Mouse (Mus musculus) lung, embryonic 14.5 days (tissue): Measurements from ENCODE around the gene Tmem160. TPM values are rescaled to one million over a fixed set of nuclear protein-coding genes. Genes with fewer than 3 reads are reported as not detected.

Experiments used
- ATAC-seq: fragments of 200-750 bp; cut with Nextera tagmentation; 2 replicates; pipeline ENCODE4 v1.8.0; 2017; ENCODE audit warnings: mild to moderate bottlenecking, moderate TSS enrichment, moderate library complexity; ENCODE audit not compliant: insufficient read depth
- DNase-seq: peaks from one replicate; pipeline ENCODE4 v3.0.0-alpha.2; 2015
- H3K27ac ChIP-seq: fragments of 300-500 bp; sonication (generic); 2 replicates; pipeline ENCODE4 v1.5.1; 2014; ENCODE audit warnings: low read depth, mild to moderate bottlenecking, moderate library complexity
- H3K27me3 ChIP-seq: fragments of 300-500 bp; sonication (generic); 2 replicates; pipeline ENCODE4 v1.6.1; 2014; ENCODE audit warnings: low read length, control low read depth; ENCODE audit not compliant: insufficient read depth
- H3K36me3 ChIP-seq: fragments of 300-500 bp; sonication (generic); 2 replicates; pipeline ENCODE4 v1.6.1; 2014; ENCODE audit warnings: control low read depth; ENCODE audit not compliant: insufficient read depth
- H3K4me1 ChIP-seq: fragments of 300-500 bp; sonication (generic); 2 replicates; pipeline ENCODE4 v1.6.1; 2014; ENCODE audit warnings: antibody characterized with exemption, control low read depth; ENCODE audit not compliant: insufficient read depth
- H3K4me2 ChIP-seq: fragments of 300-500 bp; sonication (generic); 2 replicates; pipeline ENCODE4 v1.6.1; 2014; ENCODE audit warnings: mild to moderate bottlenecking
- H3K4me3 ChIP-seq: fragments of 300-500 bp; sonication (generic); 2 replicates; pipeline ENCODE4 v1.5.1; 2014; ENCODE audit warnings: low read depth, low read length
- H3K9ac ChIP-seq: fragments of 300-500 bp; sonication (generic); 2 replicates; pipeline ENCODE4 v1.6.1; 2014
- H3K9me3 ChIP-seq: fragments of 300-500 bp; sonication (generic); 2 replicates; pipeline ENCODE4 v1.6.1; 2016; ENCODE audit warnings: low read depth, low read length, control low read depth
- CTCF ChIP-seq: IDR thresholded peaks from 2 replicates; pipeline ENCODE4 v1.5.1; 2016; ENCODE audit warnings: antibody characterized with exemption, low read depth
- WGBS: fragments of 180-500 bp; shearing (Covaris S2); extraction: QIAGEN DNeasy Blood & Tissue Kit; methylation state at CpG from one replicate; pipeline ENCODE4 v1.1.7; 2014; 5-methylcytosine and 5-hydroxymethylcytosine counted together
- polyA plus RNA-seq: library from polyadenylated mRNA; unstranded; fragments of >200 nt; fragmentation: Nextera tagmentation; extraction: Ambion mirVana; gene quantifications from 2 replicates; pipeline ENCODE4 v1.2.1, GENCODE M21; 2014

Tmem160 gene
- 40.4 and 46.1 TPM in 2 replicates for polyA plus RNA-seq

DNA sequence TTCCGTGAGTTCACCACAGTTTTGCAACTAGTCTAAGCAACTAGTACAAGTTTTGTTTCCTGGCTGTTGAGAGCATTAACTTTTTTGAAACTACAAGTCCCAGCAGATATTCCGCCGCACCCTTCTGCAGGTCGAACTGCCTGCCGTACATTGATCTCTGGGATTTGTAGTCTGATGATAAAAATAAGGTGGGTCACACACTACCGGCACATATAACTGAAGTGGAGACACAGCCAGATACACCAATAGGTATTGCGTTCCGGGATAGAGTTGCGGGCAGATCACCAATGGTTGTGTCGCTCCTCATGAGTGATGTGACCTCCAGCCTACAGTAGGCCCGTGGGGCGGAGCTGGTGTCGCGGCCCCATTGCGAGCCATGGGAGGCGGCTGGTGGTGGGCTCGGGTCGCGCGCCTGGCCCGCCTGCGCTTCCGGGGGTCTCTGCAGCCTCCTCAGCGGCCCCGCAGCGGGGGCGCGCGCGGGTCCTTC lies at the start of gene Tmem160:
TSS of gene Tmem160 (plus strand) at position 193 of the 487 bp plus-strand sequence.
- Histone ChIP-seq H3K4me3 (peak within 1 kb of the TSS; percentile 77), H3K36me3 (peaks cover 3% of the 10 kb centered on the region; the same call in 1 of the 2 replicates), H3K9me3 (no peaks in the 10 kb centered on the region), H3K27me3 (no peaks in the 10 kb centered on the region), H3K4me2 (peak within 1 kb of the TSS; percentile 96), H3K4me1 (0 out of 2 replicates have a peak, but pooled peaks cover 4% of the 10 kb centered on the region), H3K9ac (peak within 1 kb of the TSS; percentile 68), H3K27ac (peak within 1 kb of the TSS; percentile 63; the same call in 1 of the 2 replicates)
- DNase-seq = peak; percentile 91
- ATAC-seq = peak; percentile 99
- 1% methylated on average over 30 of the region's 30 CpGs for WGBS
- TF ChIP-seq CTCF = no peak

DNA sequence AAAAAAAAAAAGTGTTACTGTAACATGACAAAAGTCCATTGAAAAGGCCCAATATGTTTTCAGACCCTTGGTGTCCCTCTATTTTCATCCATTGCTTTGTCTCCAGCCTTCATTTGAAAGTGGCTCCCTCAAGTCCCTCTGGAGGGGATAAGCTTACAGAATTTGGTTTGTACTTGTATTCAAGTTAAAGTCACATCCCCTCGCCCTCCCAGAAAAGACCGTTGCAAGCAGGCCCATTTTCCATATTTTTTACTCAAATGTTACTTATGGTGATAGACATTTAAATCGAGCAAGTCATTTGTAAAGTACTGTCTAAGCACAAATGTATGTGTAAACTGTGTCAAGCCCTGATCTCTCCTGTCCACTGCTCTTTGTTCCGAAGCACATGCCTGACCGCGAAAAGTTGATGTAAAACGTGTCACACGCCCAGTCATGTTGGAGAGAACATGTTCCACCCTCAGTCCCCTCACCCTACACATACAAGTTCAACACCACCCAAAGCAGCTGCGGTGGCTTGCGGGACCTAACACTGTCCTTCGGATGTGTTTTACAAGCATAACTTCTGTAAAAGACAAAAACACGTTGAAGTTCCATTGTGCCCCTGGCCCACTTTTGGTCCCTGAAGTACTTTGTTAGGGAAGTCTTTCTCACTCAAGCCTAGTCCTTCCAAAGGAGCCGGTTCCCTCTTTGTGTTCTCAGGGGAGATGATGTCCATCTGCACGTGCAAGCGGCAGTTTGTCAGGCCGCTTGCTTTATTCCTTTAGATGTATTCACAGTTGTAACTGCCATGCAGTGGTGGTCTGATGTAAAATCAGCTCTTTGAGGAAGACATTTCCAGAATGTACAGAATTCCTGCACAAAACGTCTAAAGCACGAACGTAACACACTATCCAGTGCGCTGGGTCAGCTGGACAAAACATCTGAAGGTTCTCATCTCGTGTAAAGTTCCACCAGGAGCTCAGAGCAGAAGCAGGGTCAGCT lies 49.3 kb upstream of the Tmem160 start:
- Histone ChIP-seq H3K4me3 (peak overlapping the region; percentile 57), H3K9me3 (no peaks in the 10 kb centered on the region), H3K4me1 (peaks cover 31% of the 10 kb centered on the region), H3K27ac (peak overlapping the region; percentile 100), H3K36me3 (peaks cover 11% of the 10 kb centered on the region; the same call in 1 of the 2 replicates), H3K9ac (peak overlapping the region; percentile 100), H3K27me3 (no peaks in the 10 kb centered on the region), H3K4me2 (peak overlapping the region; percentile 99)
- TF ChIP-seq CTCF = no peak
- ATAC-seq = no peak
- WGBS = 16% methylated on average over 21 of the region's 21 CpGs
- DNase-seq = peak; percentile 71

DNA sequence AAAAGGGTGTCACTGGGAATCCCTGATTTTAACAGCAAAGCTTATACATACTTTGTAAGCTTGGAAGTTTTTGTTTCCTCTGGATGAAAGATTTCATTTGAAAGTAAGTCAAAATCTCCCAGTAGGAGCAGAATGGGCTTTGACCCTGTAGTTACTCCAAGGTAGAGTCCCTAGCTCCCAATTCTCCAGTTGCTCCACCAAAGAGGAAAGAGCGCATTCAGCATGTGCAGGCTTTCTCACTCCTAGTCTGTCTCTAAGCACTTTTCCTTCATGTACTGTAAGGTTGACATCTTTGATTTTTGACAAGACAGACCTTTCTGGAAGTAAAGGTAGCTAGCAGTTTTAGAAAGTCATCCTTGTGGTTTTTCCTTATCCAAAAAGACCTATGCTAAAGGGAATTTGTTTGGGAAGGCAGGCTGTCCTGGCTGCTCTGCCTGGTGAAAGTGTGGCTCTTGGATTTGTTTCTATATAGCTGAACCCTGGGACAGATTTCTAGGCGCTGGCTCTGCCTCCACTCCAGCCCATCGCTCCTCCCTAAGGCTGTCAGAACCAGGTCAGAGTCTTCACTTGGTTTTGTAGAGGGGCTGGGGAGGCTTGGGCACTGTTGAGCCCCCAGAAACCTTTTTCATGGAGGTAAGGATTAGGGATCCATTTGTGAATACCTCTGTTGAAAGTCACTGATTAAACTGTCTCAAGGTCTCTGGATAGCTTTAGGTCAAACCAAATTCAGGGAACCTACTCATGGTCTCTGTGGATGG lies 48.1 kb upstream of the Tmem160 start:
- H3K4me2 ChIP-seq = peak overlapping the region; percentile 99
- no peaks in the 10 kb centered on the region for H3K9me3 ChIP-seq
- WGBS = 57% methylated on average over 3 of the region's 3 CpGs
- no peak for TF ChIP-seq CTCF
- H3K27me3 ChIP-seq = no peaks in the 10 kb centered on the region
- H3K4me1 ChIP-seq = peaks cover 25% of the 10 kb centered on the region
- peak overlapping the region; percentile 17; the same call in 1 of the 2 replicates for H3K4me3 ChIP-seq
- DNase-seq (peak; percentile 29), ATAC-seq (no peak)
- H3K9ac ChIP-seq = peak overlapping the region; percentile 33
- H3K27ac ChIP-seq = peak overlapping the region; percentile 100
- peaks cover 16% of the 10 kb centered on the region; the same call in 1 of the 2 replicates for H3K36me3 ChIP-seq

DNA sequence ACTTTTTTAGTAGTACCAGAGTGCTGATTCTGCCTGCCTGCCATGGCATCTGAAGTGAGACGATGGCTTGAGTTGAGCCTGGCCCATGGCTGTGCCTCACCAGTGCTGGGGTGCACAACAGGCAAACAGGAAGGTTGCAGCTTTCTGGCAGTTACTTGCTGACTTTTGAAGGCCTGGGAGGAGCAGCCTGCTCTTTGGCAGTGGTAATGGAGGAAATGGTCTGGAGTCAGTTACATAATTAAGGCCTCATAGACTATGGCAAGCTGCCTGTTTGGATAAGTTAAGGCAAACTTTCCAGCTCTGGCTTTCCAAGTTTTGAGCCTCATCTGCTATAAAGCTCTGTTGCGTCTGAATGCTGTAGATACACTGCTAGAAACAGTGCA lies 47.5 kb upstream of the Tmem160 start:
- Histone ChIP-seq H3K4me1 (peaks cover 25% of the 10 kb centered on the region), H3K27me3 (no peaks in the 10 kb centered on the region), H3K4me2 (peak overlapping the region; percentile 99), H3K9me3 (no peaks in the 10 kb centered on the region), H3K36me3 (peaks cover 18% of the 10 kb centered on the region; the same call in 1 of the 2 replicates), H3K4me3 (peak overlapping the region; percentile 17), H3K27ac (peak overlapping the region; percentile 100), H3K9ac (peak overlapping the region; percentile 33)
- no peak for TF ChIP-seq CTCF
- WGBS = 50% methylated on average over 2 of the region's 2 CpGs
- ATAC-seq = no peak
- peak; percentile 83 for DNase-seq

DNA sequence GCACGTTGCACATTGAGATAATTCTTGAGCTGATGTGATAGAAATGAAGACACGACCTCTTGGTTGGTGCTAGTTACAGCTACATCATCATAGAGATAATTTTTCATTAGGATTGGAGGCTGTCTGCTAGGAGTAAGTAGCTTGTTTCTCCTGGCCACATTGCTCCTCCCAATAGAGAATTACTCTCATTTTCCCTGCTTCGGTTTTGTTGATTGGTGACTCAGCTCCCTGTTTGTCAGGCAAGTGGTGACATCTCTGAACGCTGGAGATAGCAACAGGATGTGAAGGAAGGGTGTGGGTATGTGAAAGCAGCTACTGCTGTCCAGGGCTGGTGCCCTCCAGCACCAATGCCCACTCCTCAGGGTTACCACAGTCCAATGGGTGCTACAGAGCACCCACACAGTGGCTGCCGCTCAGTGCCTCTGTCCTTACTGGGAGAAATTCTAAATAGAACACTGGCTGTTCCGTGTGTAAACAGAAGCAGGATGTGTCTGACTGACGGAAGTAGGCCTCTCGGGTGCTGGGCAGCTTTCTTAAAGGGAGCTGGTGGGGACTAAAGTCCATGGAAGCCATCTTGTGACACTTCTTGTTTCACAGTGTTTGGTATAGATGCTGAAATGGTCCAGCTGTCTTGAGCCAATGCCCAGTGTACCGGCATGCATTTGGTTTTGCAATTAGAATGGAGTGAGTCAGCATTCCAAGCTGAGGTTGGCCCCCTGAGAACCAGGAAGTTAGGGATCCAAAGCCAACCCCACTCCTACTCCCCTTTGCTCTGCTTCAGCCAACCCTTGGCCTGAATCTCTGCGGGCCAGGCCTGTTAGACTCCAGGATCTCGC lies 46.8 kb upstream of the Tmem160 start:
- peaks cover 25% of the 10 kb centered on the region; the same call in 1 of the 2 replicates for H3K36me3 ChIP-seq
- no peaks in the 10 kb centered on the region for H3K27me3 ChIP-seq
- peak overlapping the region; percentile 33 for H3K9ac ChIP-seq
- H3K4me3 ChIP-seq = peak overlapping the region; percentile 17
- 20% methylated on average over 11 of the region's 11 CpGs for WGBS
- peak overlapping the region; percentile 99 for H3K4me2 ChIP-seq
- DNase-seq (peak; percentile 94), ATAC-seq (peak; percentile 77)
- peaks cover 25% of the 10 kb centered on the region for H3K4me1 ChIP-seq
- no peak for TF ChIP-seq CTCF
- H3K9me3 ChIP-seq = no peaks in the 10 kb centered on the region
- peak overlapping the region; percentile 100 for H3K27ac ChIP-seq

DNA sequence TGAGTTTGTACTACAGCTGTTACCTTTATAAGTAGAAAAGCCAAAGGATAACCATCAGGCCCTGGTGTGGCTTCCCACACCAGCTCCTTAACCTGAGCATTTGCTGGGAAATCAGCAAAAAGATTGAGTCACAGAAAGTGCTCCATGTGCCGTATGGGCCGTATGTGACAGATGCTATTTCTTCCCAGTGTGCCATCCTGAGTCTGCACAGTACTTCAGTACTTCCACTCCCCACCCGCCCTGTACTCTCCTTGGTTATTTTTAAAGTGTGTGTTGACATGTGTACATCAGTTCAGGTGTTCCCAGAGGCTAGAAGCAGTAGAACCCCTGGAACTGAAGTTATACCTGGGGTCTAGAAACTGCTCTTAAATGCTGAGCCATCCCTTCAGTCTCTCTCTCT lies 45.6 kb upstream of the Tmem160 start:
- Histone ChIP-seq H3K9me3 (no peaks in the 10 kb centered on the region), H3K27me3 (no peaks in the 10 kb centered on the region), H3K9ac (no peak overlapping the region), H3K27ac (no peak overlapping the region), H3K4me1 (peaks cover 25% of the 10 kb centered on the region), H3K36me3 (peaks cover 28% of the 10 kb centered on the region; the same call in 1 of the 2 replicates), H3K4me3 (no peak overlapping the region), H3K4me2 (no peak overlapping the region)
- no peak for TF ChIP-seq CTCF
- 82% methylated on average over 3 of the region's 3 CpGs for WGBS
- no peak for DNase-seq
- ATAC-seq = no peak
